Mouse (Mus musculus) liver, postnatal 0 days (tissue): ENCODE measurements around the gene Pick1. TPM values are rescaled to one million over a fixed set of nuclear protein-coding genes. Genes with fewer than 3 reads are reported as not detected.

Experiments
- ATAC-seq: fragments of 200-750 bp; cut with Nextera tagmentation; 2 replicates; pipeline ENCODE4 v1.8.0; 2017; ENCODE audit warnings: mild to moderate bottlenecking, moderate library complexity
- DNase-seq: peaks from one replicate; pipeline ENCODE4 v3.0.0-alpha.2; 2016
- H3K27ac ChIP-seq: fragments of 300-500 bp; sonication (generic); 2 replicates; pipeline ENCODE4 v1.5.1; 2014; ENCODE audit warnings: antibody characterized with exemption, moderate library complexity, mild to moderate bottlenecking, low read depth
- H3K27me3 ChIP-seq: fragments of 300-500 bp; sonication (generic); 2 replicates; pipeline ENCODE4 v1.6.1; 2014; ENCODE audit warnings: low read length, control low read depth, mixed read lengths; ENCODE audit not compliant: insufficient read depth
- H3K36me3 ChIP-seq: fragments of 300-500 bp; sonication (generic); replicated peaks from 2 replicates; pipeline ENCODE4 v1.6.1; 2014; ENCODE audit warnings: mild to moderate bottlenecking, control low read depth, low read length, moderate library complexity, mixed read lengths; ENCODE audit not compliant: insufficient read depth
- H3K4me1 ChIP-seq: fragments of 300-500 bp; sonication (generic); 2 replicates; pipeline ENCODE4 v1.6.1; 2014; ENCODE audit warnings: antibody characterized with exemption, mild to moderate bottlenecking, control low read depth; ENCODE audit not compliant: insufficient read depth
- H3K4me2 ChIP-seq: fragments of 300-500 bp; sonication (generic); 2 replicates; pipeline ENCODE4 v1.6.1; 2014; ENCODE audit warnings: low read depth, mild to moderate bottlenecking, low read length, moderate library complexity, mixed read lengths
- H3K4me3 ChIP-seq: fragments of 300-500 bp; sonication (generic); 2 replicates; pipeline ENCODE4 v1.5.1; 2014; ENCODE audit warnings: low read depth, low read length
- H3K9ac ChIP-seq: fragments of 300-500 bp; sonication (generic); replicated peaks from 2 replicates; pipeline ENCODE4 v1.6.1; 2014; ENCODE audit warnings: mild to moderate bottlenecking, moderate library complexity
- H3K9me3 ChIP-seq: fragments of 300-500 bp; sonication (generic); 2 replicates; pipeline ENCODE4 v1.6.1; 2016; ENCODE audit warnings: mild to moderate bottlenecking, control low read depth, low read length, mixed read lengths
- CTCF ChIP-seq: sonication (generic); IDR thresholded peaks from 2 replicates; pipeline ENCODE4 v1.5.1; 2016; ENCODE audit warnings: antibody characterized with exemption, low read depth
- EP300 ChIP-seq: IDR thresholded peaks from 2 replicates; pipeline ENCODE4 v1.6.1; 2016; ENCODE audit warnings: antibody characterized with exemption, low read depth, mild to moderate bottlenecking
- WGBS: fragments of 180-500 bp; shearing (Covaris S2); extraction: QIAGEN DNeasy Blood & Tissue Kit; methylation state at CpG from one replicate; pipeline ENCODE4 v1.1.7; 2014; ENCODE audit not compliant: insufficient replicate concordance; 5-methylcytosine and 5-hydroxymethylcytosine counted together
- polyA plus RNA-seq: library from polyadenylated mRNA; unstranded; fragments of >200 nt; fragmentation: Nextera tagmentation; extraction: Ambion mirVana; gene quantifications from 2 replicates; pipeline ENCODE4 v1.2.1, GENCODE M21; 2015

Gene Pick1
- polyA plus RNA-seq, 1 experiment from 2014 or later, result 12.2 TPM

DNA sequence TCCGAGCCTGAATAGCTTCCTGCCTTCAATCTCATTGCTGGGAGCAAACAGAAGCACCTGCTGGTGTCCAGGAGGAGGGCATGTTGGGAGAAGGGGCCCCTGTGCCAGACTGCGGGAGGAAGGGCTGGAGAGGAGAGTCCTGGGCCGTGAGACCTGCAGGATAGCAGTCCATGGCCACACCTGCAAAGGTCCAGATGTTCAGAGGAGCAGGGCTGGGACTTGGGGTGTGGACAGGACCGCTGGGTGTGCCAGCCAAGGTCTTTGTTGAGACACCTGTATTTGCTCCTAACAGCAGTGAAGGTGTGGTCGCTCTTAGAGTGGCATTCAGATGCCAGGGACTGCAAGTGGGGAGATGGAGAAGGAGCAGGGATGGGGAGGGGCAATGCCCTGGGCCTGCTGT, 53.5 kb downstream of the Pick1 start:
- Histone ChIP-seq H3K4me3 (no peak overlapping the region), H3K27me3 (no peaks in the 10 kb centered on the region), H3K9ac (no peak overlapping the region), H3K36me3 (0 out of 2 replicates have a peak, but pooled peaks cover 2% of the 10 kb centered on the region), H3K9me3 (no peaks in the 10 kb centered on the region), H3K4me1 (peaks cover 20% of the 10 kb centered on the region), H3K27ac (no peak overlapping the region), H3K4me2 (no peak overlapping the region)
- WGBS, result 77% methylated on average over 5 of the region's 5 CpGs
- no peak for TF ChIP-seq EP300
- no peak for TF ChIP-seq CTCF
- ATAC-seq, result no peak
- DNase-seq, result no peak

DNA sequence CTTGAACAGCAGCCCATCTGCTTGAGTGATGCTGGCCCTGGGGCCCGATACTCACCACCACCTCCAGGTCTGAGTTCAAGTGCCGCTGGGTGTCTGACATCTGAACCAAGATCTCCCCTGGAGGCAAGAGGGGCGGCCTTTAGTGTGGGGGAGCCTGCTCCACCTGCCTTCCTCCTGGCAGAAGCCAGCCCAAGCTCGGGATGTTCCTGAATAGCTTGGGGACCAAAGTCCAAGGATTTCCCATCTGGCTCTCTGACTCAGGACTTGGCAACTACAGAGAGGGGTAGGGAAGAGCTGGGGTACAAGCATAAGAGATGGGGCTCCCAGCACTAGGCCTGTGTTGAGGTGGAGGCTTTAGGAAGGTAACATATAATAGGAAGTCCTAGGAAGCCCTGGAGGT, 54.4 kb downstream of the Pick1 start:
- no peak for DNase-seq
- no peak for TF ChIP-seq EP300
- TF ChIP-seq CTCF, result no peak
- no peak overlapping the region for H3K4me3 ChIP-seq

DNA sequence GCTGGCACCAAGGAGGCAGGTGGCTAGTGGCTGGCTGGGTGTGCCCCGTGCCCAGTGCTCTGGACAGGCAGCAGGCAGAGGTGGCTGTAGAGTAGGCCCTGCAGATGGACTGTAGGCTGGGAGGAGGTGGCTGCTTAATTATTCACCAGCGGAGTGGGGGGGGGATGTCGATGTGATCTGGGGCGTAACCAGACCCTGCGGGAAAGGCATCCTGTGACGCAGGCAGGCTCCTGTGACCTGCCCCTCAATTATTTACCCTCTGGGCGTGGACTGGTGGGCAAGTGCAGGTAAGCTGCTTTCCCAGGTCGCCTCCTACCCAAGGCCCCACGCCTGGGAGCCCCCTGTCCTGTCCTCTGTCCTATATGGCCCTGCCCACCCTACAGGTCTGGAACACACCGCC, 56.4 kb downstream of the Pick1 start, which contains the start of gene Baiap2l2:
Gene Baiap2l2 (minus strand): TSS at position 139 of the 400 bp plus-strand sequence.
- Histone ChIP-seq H3K9ac (peak within 1 kb of the TSS; percentile 21; the same call in 1 of the 2 replicates), H3K27me3 (no peaks in the 10 kb centered on the region), H3K36me3 (peaks cover 2% of the 10 kb centered on the region; the same call in 1 of the 2 replicates), H3K4me1 (peaks cover 20% of the 10 kb centered on the region), H3K4me3 (no peak within 1 kb of the TSS), H3K9me3 (no peaks in the 10 kb centered on the region), H3K27ac (no peak within 1 kb of the TSS), H3K4me2 (peak within 1 kb of the TSS; percentile 42)
- TF ChIP-seq EP300 (no peak), CTCF (no peak)
- WGBS, result 50% methylated on average over 10 of the region's 10 CpGs
- ATAC-seq (peak; percentile 67), DNase-seq (peak; percentile 72)

More for the DNA sequence above, 54.4 kb downstream of the Pick1 start:
- WGBS, result 71% methylated on average over 4 of the region's 4 CpGs
- H3K36me3 ChIP-seq, result 0 out of 2 replicates have a peak, but pooled peaks cover 2% of the 10 kb centered on the region
- H3K9me3 ChIP-seq, result no peaks in the 10 kb centered on the region
- ATAC-seq, result no peak
- H3K9ac ChIP-seq, result no peak overlapping the region
- peaks cover 20% of the 10 kb centered on the region for H3K4me1 ChIP-seq
- no peak overlapping the region for H3K4me2 ChIP-seq
- H3K27me3 ChIP-seq, result no peaks in the 10 kb centered on the region
- no peak overlapping the region for H3K27ac ChIP-seq

DNA sequence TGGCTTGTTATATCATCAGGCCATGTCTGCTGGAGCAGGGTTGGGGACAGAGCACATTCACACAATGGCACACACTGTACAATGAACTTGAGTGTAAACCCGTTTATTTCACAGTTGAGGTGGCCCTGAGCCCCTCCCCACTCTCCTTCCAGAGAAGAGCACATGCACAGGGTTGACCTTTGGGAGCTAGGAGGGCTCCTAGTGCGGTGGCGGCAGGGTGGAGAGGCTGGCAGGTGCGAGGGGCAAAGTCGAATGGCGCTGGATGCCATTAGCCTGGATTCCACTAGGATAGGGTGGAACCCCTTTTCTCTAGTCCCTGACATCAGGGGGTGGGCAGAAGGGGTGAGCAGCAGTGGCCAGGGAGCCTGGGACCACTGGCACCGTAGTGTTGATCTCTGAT, 57.2 kb downstream of the Pick1 start:
- Histone ChIP-seq H3K4me2 (no peak overlapping the region), H3K27me3 (no peaks in the 10 kb centered on the region), H3K36me3 (peaks cover 2% of the 10 kb centered on the region; the same call in 1 of the 2 replicates), H3K9ac (no peak overlapping the region), H3K4me1 (peaks cover 14% of the 10 kb centered on the region), H3K4me3 (no peak overlapping the region), H3K27ac (no peak overlapping the region), H3K9me3 (no peaks in the 10 kb centered on the region)
- TF ChIP-seq EP300 (no peak), CTCF (no peak)
- DNase-seq, result no peak
- ATAC-seq, result no peak
- 73% methylated on average over 7 of the region's 7 CpGs for WGBS

DNA sequence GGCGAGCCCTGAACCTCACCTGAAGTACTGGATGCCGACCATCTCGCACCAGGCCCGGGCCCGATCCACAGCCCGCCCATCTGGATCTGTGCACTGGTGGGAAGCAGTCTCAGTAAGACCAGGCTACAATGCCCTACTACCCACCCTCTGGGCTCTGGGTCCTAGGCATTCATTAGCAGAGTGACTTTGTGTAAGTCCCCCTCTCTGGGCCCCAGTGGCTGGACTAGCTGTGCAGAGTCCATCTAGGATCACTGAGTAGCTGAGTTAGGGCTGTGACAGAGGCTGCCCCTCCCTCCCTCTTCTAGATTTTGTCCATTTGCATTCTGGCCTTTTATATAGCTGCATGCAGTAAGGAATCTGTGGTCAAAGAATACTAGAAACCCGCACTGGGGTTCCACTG, 58.1 kb downstream of the Pick1 start:
- Histone ChIP-seq H3K9ac (no peak overlapping the region), H3K27ac (no peak overlapping the region), H3K36me3 (peaks cover 5% of the 10 kb centered on the region; the same call in 1 of the 2 replicates), H3K4me2 (no peak overlapping the region), H3K4me3 (no peak overlapping the region), H3K27me3 (no peaks in the 10 kb centered on the region), H3K9me3 (no peaks in the 10 kb centered on the region), H3K4me1 (peaks cover 7% of the 10 kb centered on the region)
- TF ChIP-seq CTCF (no peak), EP300 (no peak)
- 81% methylated on average over 7 of the region's 7 CpGs for WGBS
- ATAC-seq (no peak), DNase-seq (no peak)

DNA sequence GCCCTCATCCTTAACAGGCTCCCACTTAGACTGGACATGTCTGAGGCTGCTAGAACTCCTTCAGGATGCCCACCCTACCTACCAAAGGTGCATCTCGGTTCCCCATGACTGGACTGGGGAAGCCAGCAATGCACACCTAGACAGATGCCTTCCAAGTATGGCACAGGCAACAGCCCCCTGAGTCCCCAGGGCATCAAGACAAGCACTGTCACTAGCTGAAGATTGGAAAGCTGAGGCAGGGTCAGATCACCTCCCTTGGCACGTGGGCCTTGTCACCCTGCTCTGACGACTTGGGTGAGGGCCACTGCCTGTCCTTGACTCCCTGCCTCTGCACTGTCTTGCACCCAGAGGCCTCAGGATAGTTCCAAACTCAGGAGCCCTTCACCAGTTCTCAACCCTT, 59.4 kb downstream of the Pick1 start:
- Histone ChIP-seq H3K9me3 (no peaks in the 10 kb centered on the region), H3K27ac (no peak overlapping the region), H3K36me3 (peaks cover 9% of the 10 kb centered on the region; the same call in 1 of the 2 replicates), H3K4me3 (no peak overlapping the region), H3K27me3 (no peaks in the 10 kb centered on the region), H3K4me1 (peaks cover 7% of the 10 kb centered on the region), H3K9ac (no peak overlapping the region), H3K4me2 (no peak overlapping the region)
- ATAC-seq (no peak), DNase-seq (no peak)
- WGBS, result 62% methylated on average over 3 of the region's 3 CpGs
- TF ChIP-seq EP300, result no peak
- no peak for TF ChIP-seq CTCF
